Mouse (Mus musculus): Measurements from ENCODE around the gene Thrb.

Gene Thrb

GRCm38 (mm10) chr14:17659686-17660328, at the start of gene Thrb:
Thrb (plus strand) TSS chr14:17660261.
- no peak for DNase-seq (ENCODE audit: low spot score)

GRCm38 (mm10) chr14:17621671-17622070, 38.4 kb upstream of the Thrb start:
- DNase-seq (ENCODE audit: low spot score): no peak

- DNase-seq (ENCODE audit: low spot score): no peak
These were observed 36.1 kb upstream of the Thrb start for GRCm38 (mm10) chr14:17623936-17624335.

DNA sequence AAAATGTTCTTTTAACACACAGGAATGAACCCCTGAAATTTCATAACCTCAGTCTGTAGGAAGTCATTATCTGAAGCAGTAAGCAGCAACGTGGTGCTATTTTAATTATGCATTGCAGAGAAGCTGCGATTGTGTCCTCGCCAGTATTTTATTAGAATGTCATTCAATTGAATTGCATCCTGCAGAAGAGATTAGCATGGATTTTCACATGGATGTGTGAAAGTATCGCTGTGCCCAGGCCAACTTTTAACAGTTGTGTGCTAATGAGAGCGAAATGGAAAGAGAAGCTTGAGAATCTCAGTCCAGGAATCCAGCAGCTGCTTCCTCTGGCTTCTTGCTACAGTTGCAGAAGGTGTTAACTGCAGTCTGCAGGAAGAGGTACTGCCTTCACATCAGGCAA, 30.8 kb upstream of the Thrb start:
- no peak for DNase-seq (ENCODE audit: low spot score)

DNA sequence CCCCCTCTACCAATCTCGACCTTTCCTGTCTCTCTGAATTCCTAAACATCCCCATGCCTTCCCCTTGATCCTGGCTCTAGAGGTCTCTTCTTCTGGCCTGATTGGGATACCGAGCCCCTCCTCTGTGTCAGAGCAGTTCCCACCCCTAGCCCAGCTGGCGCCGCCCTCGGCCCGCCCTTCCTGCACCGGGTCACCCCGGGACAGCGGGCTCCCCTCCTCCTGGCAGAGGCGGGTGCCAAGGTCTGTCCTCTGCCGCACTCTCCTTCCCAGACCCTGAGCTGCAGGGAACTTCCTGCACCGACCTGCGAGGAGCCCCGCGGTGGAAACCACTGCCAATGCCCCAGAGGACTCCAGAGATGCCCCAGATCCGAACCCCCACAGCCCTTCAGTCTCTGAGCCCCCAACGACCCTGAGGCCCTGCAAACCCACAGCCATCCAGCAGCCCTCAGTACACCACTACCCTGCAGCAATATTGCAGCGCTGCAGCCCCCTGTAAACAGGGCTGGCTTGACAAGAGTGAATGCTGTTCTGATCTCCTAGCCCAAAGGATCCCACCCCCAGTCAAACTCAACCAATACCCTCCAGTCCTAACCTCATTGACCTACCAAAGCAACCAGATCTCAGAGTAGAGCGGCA, 27.1 kb upstream of the Thrb start:
- DNase-seq (ENCODE audit: low spot score): no peak

DNA sequence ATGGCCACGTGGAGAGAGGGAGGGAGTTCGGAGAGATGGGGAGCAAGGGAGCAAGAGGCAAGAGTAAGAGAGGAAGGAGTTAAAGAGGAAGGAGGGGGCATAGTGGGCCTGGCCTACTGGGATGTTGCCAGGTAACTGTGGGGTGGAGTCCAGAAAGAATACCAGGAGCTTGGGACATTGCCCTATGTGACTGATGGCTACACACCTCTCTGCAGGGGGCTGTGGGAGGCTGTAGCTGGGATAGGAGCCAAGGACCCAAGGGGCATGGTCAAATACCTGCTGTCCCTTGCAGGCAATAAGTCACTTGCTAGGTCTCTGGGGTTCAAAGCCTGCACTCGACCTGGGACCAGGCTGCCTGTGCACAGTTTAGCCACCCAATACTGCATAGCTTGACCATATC, 23.1 kb upstream of the Thrb start:
- no peak for DNase-seq (ENCODE audit: low spot score)

GRCm38 (mm10) chr14:17641770-17642169, 18.3 kb upstream of the Thrb start:
- no peak for DNase-seq (ENCODE audit: low spot score)

DNA sequence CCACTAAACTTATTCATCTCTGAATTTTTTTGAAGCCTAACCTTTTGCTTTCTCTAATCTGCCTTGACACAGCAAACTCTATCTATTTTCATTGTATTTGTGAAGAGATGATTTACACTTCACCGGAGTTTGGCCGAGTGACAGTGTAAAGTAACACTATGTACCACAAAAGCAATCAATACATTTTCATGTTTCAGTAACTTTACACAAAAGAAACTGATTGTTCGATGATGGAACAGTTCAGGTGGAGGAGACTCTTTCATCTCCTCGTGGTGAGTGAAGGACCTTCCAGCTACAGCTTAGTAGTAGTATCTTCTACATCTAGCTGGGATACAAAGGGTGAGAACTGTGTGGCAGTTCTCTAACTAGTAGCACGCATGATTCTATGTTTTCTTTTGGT, 5.0 kb upstream of the Thrb start:
- no peak for DNase-seq (ENCODE audit: low spot score)

DNA sequence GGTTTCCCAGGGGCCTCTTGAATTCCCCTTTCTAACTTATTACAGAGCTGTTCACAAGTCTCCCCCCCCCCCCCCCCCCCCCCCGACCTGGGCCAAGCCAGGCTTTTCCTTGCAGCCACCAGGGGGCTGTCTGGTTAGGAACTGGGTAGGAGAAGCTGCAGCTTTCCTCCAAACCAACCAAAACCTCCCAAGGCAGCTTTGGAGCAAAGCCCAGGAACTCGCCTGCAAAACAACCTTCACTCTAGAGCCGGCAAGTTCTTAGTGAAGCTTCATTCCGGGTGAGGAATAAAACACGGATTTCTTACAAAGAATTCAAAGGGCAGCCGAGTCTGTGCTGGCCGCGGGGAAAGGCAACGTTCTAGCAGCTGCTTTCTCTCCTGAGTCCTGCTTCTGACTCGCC, 1.0 kb upstream of the Thrb start:
- DNase-seq (ENCODE audit: low spot score): no peak

DNA sequence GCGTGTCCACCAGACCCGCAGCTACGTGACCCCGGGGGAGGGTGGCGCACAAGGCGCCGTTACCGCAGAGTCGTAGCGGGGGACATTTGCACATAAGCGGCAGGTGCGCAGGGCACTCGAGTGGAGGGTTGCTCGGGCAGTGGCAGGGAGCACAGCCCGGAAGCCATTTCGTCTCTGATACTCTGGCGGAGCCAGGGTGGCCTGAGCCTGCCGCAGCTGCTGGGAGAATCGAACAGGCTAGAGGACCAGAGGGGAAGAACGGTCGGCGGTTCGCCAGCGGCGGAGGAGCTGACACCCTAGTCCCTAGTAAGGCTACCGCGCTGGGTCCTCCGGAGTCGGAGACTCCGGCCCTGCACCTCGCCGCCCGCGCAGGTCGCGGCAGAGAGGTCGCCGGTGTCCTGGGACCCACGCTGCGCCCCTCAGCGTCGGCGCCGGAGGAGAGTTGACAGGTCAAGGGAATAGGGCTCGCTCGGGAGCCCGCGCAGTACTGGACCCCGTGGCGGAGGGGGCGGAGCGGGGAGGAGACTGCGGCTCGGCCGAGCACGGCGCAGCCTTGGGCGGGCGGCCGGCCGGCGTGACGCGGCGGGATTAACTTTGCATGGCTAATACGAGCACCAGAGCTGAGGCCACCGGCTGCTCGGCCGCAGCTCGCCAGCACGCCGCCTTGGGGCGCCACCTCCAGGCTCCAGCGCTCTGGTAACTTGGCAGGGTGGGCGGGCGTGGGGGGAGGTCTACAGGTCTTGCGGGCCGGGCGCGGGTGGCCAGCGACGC, 453 bp downstream of the Thrb start:
- peak; percentile 4 for DNase-seq (ENCODE audit: low spot score)

GRCm38 (mm10) chr14:17661100-17661521, 1.1 kb downstream of the Thrb start:
- no peak for DNase-seq (ENCODE audit: low spot score)

DNA sequence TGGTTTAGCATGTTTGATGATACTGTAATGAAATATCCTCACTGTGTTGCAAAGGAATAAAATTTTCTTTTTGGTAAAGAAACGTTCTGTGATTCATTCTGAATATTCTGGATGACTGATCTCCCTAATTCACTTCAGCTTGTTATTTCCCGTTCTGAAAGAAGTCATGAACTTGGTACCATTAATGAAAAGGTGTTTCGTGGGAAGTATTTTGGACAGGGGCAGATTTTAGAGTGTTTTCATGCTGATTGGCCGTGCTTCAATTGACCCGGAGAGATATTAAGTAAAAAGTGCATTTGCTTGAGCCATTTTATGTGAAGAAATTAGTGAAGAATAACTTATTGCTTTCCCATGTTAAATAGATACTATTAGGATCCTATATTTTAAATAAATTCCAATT, 2.0 kb downstream of the Thrb start:
- no peak for DNase-seq (ENCODE audit: low spot score)

DNA sequence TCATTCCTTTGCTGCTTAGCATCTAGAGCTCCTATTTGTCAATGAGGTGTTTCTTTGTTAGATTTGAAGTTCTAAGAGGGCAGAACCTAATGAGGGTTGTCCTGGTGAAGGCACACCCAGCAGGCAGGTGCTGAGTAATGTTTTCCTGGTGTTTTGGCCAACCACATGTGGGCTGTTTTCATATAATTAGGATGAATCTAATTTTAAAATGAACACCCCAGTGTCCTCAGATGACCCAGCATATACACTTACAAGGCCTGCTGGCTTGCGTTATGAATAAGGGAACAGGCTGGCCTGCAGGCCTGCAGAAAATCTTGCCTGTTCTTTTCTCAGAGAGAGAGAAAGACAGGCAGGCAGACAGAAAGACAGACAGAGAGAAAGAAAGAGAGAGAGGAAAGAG, 14.3 kb downstream of the Thrb start:
- no peak for DNase-seq (ENCODE audit: low spot score)

DNA sequence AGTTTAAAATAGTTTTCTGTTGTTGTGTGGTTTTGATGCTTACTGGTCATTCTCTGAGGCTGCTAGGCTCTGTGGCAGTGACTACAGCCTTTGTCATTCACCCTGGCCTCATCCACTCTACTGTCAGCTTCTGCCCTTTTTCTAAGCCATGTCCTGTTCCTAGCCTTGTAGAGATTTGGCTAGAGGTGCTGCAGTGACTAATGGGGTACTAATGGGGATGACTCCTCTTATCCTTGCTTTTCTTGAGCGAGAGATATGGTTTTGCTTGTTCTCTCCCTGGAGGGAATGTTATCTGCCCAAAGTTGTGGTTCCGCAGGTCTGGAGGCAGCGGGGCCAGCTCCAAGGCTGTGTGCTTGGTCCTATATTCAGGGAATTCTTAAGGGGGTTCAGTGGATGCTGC, 15.2 kb downstream of the Thrb start:
- no peak for DNase-seq (ENCODE audit: low spot score)

DNA sequence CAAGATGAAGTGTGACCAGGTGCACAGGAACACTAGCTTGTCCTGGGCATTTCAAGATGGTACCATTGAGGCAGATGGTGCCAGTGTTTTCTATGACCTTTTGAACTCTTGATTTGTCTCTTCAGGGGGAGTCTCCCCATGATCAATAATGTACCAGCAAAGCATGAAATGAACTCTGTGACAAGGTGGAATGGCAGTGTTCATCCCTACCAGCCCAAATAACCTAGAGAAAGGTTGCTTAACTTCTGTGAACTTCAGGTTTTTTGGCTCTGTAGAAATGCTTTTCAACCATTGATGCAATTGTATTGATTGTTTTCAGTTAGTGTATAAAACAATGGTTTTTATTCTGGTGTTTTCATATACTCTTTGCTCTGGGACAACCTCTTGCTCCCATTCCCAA, 21.4 kb downstream of the Thrb start:
- DNase-seq (ENCODE audit: low spot score): no peak

- no peak for DNase-seq (ENCODE audit: low spot score)
These were observed 24.8 kb downstream of the Thrb start for GRCm38 (mm10) chr14:17684881-17685280.

GRCm38 (mm10) chr14:17685491-17685890, 25.4 kb downstream of the Thrb start:
- no peak for DNase-seq (ENCODE audit: low spot score)

DNA sequence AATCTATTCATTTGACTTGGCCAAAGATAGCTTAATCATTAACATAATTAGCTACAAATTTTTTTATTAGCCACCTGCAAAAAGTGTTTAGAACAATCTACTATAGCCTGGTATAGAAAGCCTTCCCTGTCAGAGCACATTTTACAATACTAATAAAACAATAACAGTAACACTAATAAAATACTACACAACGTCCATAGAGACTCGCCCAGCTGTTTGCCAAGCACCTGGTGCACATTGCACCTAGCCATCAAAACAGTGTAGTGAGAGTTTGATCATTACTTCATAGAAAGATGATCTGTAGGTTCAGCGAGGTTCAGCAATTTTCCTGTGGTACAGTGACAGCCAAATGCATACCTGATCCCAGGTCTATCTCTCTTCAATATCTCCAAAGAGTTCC, 26.9 kb downstream of the Thrb start:
- DNase-seq (ENCODE audit: low spot score): no peak

DNA sequence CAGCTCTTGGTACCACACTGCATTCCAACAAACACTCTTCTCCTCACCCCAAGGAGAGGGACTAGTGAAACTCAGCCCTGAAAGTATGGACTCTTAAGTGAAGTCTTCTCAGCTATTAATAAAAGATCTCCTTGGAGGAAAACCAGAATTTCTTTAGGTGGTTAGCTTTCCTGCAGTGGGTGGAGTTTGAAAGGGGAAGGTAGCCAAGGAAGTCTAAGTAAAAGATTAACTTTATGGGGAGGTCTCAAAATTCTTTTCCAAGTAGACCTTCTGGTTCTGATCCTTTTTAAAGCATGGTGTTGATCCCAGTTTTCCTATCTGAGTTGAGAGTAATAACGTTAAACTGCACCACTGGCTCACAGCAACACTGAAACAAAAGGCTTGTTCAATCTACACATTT, 31.2 kb downstream of the Thrb start:
- DNase-seq (ENCODE audit: low spot score): no peak

- DNase-seq (ENCODE audit: low spot score): no peak
These were observed 35.5 kb downstream of the Thrb start for GRCm38 (mm10) chr14:17695526-17695925.

- DNase-seq (ENCODE audit: low spot score): no peak
These were observed 38.0 kb downstream of the Thrb start for GRCm38 (mm10) chr14:17697920-17698632.

GRCm38 (mm10) chr14:17700228-17700627, 40.2 kb downstream of the Thrb start:
- no peak for DNase-seq (ENCODE audit: low spot score)
